Mouse (Mus musculus) C2C12 (cell line): ENCODE measurements around the gene Tiam1.

Experiments used
- CTCF ChIP-seq: IDR thresholded peaks from one replicate; pipeline ENCODE4 v1.5.1; 2011; ENCODE audit not compliant: control insufficient read depth, insufficient read depth, insufficient read length
- MYOD1 ChIP-seq: IDR thresholded peaks from one replicate; pipeline ENCODE4 v1.6.1; 2011; ENCODE audit warnings: low read depth; ENCODE audit not compliant: control insufficient read depth, insufficient read length
- MYOG ChIP-seq: IDR thresholded peaks from one replicate; pipeline ENCODE4 v1.6.1; 2011; ENCODE audit not compliant: control insufficient read depth, insufficient read length; ENCODE audit errors: extremely low read depth
- USF1 ChIP-seq: IDR thresholded peaks from one replicate; pipeline ENCODE4 v1.6.1; 2011; ENCODE audit warnings: low read depth, mild to moderate bottlenecking, control low read depth, moderate library complexity

- TF ChIP-seq USF1 (no peak), MYOG (no peak), CTCF (no peak), MYOD1 (no peak)
Measured at GRCm38 (mm10) chr16:90137175-90137574, 6.4 kb downstream of the Tiam1 start.
